Mouse (Mus musculus): ENCODE measurements around the gene Acot7. TPM values are rescaled to one million over a fixed set of nuclear protein-coding genes. Genes with fewer than 3 reads are reported as not detected.

The Acot7 gene
- polyA plus RNA-seq, 1 experiment: 19.4 TPM

DNA sequence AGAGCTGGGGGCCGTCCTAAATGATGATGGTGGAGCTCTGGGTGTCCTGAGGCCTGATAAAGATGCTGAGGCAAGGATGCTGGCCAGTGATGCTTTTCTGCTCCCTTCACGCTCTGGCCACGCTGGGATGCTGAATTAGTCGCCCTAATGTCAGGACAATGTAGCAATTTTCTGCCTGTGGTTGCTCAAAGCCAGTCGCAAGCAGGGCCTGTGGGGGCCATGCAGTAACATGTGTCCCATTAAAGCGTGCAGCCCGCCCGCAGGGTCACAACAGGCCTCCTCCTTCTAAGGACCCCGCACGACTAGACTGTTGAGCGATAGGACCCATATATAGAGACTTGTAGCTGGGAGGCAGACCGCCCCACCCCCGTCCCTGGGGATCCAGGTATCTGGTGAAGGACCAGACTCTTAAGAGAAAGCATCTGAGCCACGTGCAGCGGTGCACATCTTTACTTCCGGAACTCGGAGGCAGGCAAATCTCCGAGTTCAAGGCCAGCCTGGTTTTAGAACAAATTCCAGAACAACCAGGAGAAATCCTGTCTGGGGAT is 110.5 kb downstream of the Acot7 start:
- Histone ChIP-seq H3K4me3 (ENCODE audit: insufficient read depth, low read depth, low read length) (no peak overlapping the region), H3K4me1 (ENCODE audit: control insufficient read depth, insufficient read depth, insufficient read length, low read length) (no peaks in the 10 kb centered on the region), H3K27ac (replicated peaks; ENCODE audit: low read depth, low read length) (no peak overlapping the region)

DNA sequence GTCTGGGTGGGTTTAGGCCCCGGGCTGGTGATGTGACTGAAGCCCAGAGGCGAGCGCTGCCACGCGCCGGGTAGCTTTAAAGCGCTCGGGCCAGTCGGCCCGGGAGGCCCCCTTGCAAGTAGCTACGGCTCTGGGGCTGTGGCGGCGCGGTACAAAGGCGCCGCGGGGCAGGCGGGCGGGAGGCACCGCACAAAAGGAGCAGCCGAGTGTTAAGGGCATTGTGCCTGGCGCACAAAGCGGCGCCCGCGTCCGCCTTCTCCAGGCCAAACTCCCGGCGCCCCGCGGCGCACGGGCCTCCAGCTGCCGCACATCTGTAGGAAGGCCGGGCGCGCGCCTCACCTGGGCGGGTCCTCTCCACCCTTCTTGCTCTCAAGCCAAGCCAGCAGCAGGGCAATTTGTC is 112.5 kb downstream of the Acot7 start:
- no peak overlapping the region for H3K4me3 ChIP-seq (ENCODE audit: insufficient read depth, low read depth, low read length)
- no peak overlapping the region for H3K27ac ChIP-seq (replicated peaks; ENCODE audit: low read depth, low read length)
- no peaks in the 10 kb centered on the region; the same call in 1 of the 2 replicates for H3K4me1 ChIP-seq (ENCODE audit: control insufficient read depth, insufficient read depth, insufficient read length, low read length)

DNA sequence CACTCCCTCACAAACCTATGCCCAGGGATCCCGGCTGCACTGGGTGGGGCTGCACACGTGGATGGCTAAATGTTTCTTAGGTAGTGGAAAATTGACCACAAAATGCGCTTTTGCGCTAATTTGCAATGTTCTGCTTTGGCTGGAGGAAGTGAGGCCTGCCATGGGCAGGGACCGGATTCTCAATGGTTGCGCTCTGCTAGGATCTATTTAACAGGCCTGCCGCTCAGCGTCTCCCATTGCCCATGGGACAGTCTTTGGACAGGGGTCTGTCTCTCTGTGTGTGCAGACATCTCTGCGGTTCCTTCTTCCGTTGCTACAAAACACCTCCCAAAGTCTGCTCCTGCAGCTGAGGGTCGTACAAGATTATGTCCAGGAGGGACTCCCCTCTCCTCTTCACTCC is 113.1 kb downstream of the Acot7 start:
- Histone ChIP-seq H3K4me3 (ENCODE audit: insufficient read depth, low read depth, low read length) (no peak overlapping the region), H3K27ac (replicated peaks; ENCODE audit: low read depth, low read length) (no peak overlapping the region), H3K4me1 (ENCODE audit: control insufficient read depth, insufficient read depth, insufficient read length, low read length) (no peaks in the 10 kb centered on the region; the same call in 1 of the 2 replicates)

DNA sequence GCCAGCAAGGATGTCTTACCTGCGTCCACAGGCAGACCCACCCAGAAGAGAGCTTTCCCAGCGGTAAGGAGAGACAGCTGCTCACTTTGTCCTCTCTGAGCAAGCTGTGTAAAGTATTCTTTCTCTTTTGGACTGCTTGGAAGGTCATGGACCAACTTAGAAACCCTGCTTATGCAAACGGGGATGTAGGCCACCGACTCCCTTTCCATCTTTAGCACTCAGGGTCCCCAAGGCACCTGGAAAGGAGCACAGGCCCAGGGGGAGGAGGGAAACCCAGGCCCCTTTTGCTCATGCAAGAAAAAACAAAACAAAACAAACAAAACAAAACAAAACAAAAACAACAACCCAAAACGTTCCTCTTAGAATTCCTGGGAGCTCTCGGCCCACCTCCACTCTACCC is 113.6 kb downstream of the Acot7 start, which contains the start of gene Hes3:
TSS of gene Hes3 (minus strand) at position 101 of the 400 bp plus-strand sequence.
- no peak within 1 kb of the TSS for H3K4me3 ChIP-seq (ENCODE audit: insufficient read depth, low read depth, low read length)
- no peak within 1 kb of the TSS for H3K27ac ChIP-seq (replicated peaks; ENCODE audit: low read depth, low read length)
- H3K4me1 ChIP-seq (ENCODE audit: control insufficient read depth, insufficient read depth, insufficient read length, low read length): peaks cover 2% of the 10 kb centered on the region; the same call in 1 of the 2 replicates

DNA sequence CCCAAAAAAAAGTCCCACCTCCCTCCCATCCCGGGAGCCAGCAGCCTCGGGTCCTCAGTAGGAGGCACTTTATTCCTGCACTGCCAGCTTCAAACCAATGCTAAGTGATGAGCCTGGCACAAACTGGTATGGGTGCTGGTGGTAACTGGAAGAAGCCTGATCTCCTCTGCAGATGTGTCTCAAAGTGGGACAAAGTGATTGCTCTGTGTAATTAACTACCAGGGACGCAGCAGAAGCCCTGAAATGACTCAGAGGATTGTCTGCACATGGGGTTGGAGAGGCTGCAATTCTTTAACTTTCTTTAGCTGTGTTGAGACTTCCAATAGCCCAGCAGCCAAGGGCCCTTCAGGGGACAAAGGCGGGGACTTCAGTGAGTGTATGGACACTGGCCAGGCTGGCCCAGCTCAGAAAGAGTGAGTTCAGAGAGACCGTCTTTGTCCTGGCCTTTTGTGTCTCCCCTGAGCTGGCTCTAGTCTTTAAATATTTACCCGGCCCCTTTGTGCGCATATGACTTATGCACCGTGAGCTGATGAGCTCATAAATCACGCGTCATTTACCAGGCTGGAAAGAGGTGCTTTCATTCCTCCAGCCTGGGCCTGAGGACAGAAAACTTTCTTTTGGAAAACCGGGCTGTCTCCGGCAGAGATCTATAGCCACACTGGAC is 114.3 kb downstream of the Acot7 start:
- H3K4me1 ChIP-seq (ENCODE audit: control insufficient read depth, insufficient read depth, insufficient read length, low read length): peaks cover 2% of the 10 kb centered on the region; the same call in 1 of the 2 replicates
- H3K4me3 ChIP-seq (ENCODE audit: insufficient read depth, low read depth, low read length): no peak overlapping the region
- no peak overlapping the region for H3K27ac ChIP-seq (replicated peaks; ENCODE audit: low read depth, low read length)

DNA sequence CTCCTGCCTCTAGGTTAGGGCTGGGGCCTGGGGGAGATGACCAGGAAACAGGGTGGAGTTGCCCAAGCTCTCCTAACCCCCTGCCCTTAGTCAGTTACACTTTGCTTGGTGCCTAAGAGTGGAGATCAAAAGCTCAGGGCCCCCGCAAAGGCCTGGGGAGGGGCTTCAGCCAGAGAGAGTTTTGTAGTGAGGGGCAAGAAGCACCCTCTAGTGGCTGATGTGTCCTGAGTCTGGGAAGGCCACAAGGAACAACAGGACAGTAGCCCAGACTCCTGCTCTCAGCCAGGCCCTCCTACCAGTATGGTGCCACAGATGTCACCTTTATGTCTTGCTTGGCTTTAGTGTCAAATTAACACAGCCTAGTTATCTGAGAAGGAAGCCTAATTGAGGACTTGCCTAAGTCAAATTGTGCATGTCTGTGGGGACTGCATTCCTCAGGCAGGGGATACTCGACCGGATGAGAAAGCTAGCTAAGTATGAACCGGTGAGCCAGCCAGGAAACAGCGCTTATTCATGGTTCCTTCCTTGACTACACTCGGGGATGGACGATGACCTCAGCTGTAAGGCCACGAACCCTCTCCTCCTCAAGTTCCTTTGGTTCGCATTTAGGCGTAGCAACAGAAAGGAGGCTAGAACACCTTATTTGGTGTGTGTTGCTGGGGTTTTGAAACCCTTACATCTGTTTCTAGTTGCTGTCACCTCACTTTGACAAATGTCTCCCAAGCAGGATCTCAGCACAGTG is 116.4 kb downstream of the Acot7 start:
- H3K27ac ChIP-seq (replicated peaks; ENCODE audit: low read depth, low read length): peak overlapping the region; percentile 83
- H3K4me1 ChIP-seq (ENCODE audit: control insufficient read depth, insufficient read depth, insufficient read length, low read length): peaks cover 8% of the 10 kb centered on the region; the same call in 1 of the 2 replicates
- no peak overlapping the region for H3K4me3 ChIP-seq (ENCODE audit: insufficient read depth, low read depth, low read length)

DNA sequence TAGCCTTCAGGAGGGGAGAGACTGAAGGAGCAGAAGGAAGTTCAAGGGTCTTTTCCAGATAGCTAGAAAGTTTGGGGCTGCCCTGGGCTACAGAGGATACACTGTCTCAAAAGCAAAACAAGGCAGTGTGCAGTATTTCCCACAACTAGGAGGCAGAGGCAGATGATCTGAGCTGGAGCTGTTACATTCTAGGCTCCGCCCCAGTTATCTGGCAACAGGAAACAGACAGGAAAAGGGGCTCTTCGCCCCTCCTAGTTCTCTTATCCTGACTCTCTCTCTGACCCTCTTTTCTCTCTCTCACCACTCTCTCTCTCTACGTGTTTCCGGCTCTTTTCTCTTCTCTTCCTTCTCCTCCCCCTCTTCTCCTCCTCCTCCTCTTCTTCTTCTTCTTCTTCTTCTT is 118.0 kb downstream of the Acot7 start:
- Histone ChIP-seq H3K4me1 (ENCODE audit: control insufficient read depth, insufficient read depth, insufficient read length, low read length) (peaks cover 8% of the 10 kb centered on the region; the same call in 1 of the 2 replicates), H3K4me3 (ENCODE audit: insufficient read depth, low read depth, low read length) (no peak overlapping the region), H3K27ac (replicated peaks; ENCODE audit: low read depth, low read length) (peak overlapping the region; percentile 44)

DNA sequence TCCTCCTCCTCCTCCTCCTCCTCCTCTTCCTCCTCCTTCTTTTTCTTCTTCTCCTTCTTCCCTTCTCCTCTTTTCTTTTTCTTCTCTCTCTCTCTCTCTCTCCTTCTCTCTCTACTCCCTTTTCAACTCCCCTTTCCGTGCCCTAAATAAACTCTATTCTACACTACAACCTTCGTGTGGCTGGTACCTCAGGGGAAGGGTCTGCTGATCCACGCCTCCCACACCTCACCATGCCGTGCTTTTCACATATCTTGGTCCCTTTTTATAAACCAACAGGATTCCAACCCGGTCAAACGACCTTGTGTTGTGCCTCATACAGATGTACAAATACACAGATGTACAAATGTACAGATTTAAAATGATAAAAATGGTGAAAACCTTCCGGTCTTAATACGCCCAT is 118.4 kb downstream of the Acot7 start:
- H3K4me3 ChIP-seq (ENCODE audit: insufficient read depth, low read depth, low read length): peak overlapping the region; percentile 89
- H3K4me1 ChIP-seq (ENCODE audit: control insufficient read depth, insufficient read depth, insufficient read length, low read length): peaks cover 8% of the 10 kb centered on the region; the same call in 1 of the 2 replicates
- peak overlapping the region; percentile 89 for H3K27ac ChIP-seq (replicated peaks; ENCODE audit: low read depth, low read length)

DNA sequence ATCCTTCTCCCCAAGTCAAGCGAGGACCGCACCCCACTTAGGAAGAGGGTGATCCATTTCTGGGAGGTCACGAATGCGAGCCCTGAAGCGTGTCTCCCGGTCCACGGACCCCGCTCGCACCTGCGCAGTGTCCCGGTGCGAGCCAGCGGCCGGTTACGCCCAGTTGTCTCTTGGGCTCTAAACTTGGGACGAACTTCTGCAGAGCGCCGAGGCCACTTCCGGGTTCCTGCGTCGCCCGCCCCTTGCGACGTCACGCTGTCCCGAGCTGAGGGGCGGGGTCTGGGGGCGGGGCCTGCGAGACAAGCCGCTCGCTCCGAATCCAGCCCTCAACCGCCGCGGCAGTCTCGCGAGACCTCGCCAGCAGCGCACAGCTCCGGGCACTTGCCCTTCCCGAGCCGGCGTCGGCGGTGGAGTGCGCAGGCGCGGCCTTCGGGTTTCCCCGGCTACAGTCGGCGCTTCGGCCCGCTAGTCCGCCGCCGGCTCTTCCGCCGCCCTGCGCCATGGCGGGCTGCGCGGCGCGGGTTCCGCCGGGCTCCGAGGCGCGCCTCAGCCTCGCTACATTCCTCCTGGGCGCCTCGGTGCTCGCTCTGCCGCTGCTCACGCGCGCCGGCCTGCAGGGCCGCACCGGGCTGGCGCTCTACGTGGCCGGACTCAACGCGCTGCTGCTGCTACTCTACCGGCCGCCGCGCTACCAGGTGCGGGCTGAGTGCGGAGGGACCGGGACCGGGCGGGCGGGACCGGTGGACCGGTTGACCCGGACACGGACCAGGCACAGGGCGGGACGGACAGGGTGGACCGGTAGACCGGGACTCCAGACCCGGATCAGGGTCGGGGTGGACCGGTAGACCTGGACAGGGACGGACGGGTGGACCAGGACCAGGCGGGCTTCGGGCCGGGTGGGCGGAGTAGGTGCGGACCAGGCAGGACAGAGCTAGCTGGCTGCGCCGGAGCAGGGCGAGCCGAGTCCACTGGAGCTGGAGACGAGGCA is 119.2 kb downstream of the Acot7 start, which contains the start of gene Icmt:
TSS of gene Icmt (plus strand) at position 354 of the 988 bp plus-strand sequence.
- Histone ChIP-seq H3K4me3 (ENCODE audit: insufficient read depth, low read depth, low read length) (peak within 1 kb of the TSS; percentile 89), H3K4me1 (ENCODE audit: control insufficient read depth, insufficient read depth, insufficient read length, low read length) (peaks cover 8% of the 10 kb centered on the region), H3K27ac (replicated peaks; ENCODE audit: low read depth, low read length) (peak within 1 kb of the TSS; percentile 89)

DNA sequence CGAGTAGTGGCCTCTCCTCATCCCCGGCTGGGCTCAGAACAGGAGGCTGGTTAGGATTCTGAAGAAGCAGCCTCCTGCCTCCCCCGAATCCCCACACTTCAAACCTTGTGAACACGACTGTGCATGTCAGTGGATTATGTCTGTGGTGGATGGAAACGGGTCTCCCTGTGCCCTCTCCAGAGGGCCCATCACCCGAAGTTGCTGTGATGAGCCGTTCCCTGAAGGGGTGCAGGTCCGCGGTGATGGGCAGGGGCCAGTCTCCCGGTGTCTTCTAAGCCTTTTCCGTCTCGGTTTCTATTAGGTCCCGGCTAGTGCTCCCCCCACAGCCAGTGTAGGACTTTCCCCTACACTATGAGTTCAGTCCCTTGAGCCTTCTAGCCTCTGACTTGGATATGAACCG is 120.9 kb downstream of the Acot7 start:
- Histone ChIP-seq H3K4me1 (ENCODE audit: control insufficient read depth, insufficient read depth, insufficient read length, low read length) (peaks cover 8% of the 10 kb centered on the region), H3K27ac (replicated peaks; ENCODE audit: low read depth, low read length) (no peak overlapping the region), H3K4me3 (ENCODE audit: insufficient read depth, low read depth, low read length) (peak overlapping the region; percentile 86; the same call in 1 of the 2 replicates)

DNA sequence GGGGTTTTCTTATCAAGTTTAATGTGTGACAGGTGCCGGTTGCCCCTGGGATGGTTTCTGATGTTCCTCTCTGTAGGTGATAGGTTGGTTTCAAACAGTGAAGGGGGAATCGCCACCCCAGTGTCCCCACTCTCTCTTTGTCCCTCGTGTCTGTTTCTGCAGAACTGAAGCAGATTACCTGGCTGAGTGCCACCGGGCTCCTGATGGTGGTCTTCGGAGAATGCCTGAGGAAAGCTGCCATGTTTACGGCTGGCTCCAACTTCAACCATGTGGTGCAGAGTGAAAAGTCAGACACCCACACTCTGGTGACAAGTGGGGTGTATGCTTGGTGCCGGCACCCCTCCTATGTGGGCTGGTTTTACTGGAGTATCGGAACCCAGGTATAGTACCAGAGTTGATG is 122.4 kb downstream of the Acot7 start:
- Histone ChIP-seq H3K27ac (replicated peaks; ENCODE audit: low read depth, low read length) (no peak overlapping the region), H3K4me1 (ENCODE audit: control insufficient read depth, insufficient read depth, insufficient read length, low read length) (peaks cover 8% of the 10 kb centered on the region), H3K4me3 (ENCODE audit: insufficient read depth, low read depth, low read length) (no peak overlapping the region)

DNA sequence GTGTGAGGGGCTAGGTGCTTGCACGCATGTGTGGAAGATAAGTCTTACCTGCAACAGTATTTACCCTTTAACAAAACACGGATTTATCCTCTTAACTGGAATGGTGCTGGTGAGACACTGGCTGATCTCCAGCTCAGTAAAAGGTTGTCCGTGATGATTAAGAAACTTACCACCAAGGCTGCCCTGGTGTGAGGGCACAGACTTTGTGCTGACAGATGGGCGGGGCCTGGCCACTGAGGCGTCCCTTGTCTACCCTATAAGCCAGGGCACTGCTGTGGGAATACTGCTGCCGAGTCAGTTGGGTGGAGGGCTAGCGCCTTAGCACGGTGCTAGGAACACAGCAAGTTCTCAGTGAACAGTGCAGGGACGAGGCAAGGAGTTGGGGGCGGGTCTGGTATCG is 124.1 kb downstream of the Acot7 start:
- Histone ChIP-seq H3K4me1 (ENCODE audit: control insufficient read depth, insufficient read depth, insufficient read length, low read length) (peaks cover 5% of the 10 kb centered on the region), H3K27ac (replicated peaks; ENCODE audit: low read depth, low read length) (no peak overlapping the region), H3K4me3 (ENCODE audit: insufficient read depth, low read depth, low read length) (no peak overlapping the region)

DNA sequence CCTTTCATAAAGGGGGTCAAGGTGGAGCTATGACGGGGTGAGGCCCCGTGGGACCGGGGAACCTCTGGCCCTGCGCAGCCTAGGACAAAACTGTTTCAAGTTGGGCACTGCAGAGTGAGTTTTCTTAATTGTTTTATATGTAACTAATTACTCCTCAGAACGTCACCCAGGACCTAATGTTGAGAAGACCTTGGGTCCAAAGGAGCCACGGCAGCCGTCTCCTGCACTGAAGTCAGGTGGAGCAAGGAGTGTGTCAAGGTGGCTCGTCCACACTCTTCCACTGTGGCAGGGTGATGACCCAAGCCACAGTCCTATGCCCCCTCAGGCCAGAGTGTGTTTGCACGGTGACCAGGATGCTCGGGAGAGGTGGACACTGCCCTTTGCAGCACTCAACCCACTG is 125.2 kb downstream of the Acot7 start:
- peaks cover 3% of the 10 kb centered on the region; the same call in 1 of the 2 replicates for H3K4me1 ChIP-seq (ENCODE audit: control insufficient read depth, insufficient read depth, insufficient read length, low read length)
- no peak overlapping the region for H3K27ac ChIP-seq (replicated peaks; ENCODE audit: low read depth, low read length)
- H3K4me3 ChIP-seq (ENCODE audit: insufficient read depth, low read depth, low read length): no peak overlapping the region

DNA sequence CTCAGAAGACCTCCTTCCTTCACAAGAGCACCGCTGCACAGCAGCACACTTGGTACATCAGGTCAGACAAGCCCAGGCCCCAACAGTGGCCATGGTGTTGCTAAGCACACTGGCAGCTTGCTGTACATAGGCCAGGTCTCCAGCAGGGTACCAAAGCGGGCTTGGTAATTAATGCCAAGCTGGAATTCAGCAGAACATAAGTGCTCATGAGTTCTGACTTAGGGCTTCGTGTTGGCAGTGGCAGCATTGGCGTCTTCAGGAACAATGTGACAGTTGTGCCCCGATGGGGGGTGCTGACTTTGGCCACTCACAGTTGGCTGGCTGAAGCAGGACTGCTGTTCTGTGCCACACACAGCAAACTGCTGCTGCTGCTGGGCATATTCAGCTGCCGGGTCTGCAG is 126.8 kb downstream of the Acot7 start:
- H3K27ac ChIP-seq (replicated peaks; ENCODE audit: low read depth, low read length): no peak overlapping the region
- H3K4me3 ChIP-seq (ENCODE audit: insufficient read depth, low read depth, low read length): no peak overlapping the region
- no peaks in the 10 kb centered on the region; the same call in 1 of the 2 replicates for H3K4me1 ChIP-seq (ENCODE audit: control insufficient read depth, insufficient read depth, insufficient read length, low read length)

All from brown adipose tissue, adult 24 weeks (tissue).